Mouse (Mus musculus) spleen, adult 2 months (tissue): Measurements from ENCODE around the gene Syt10. TPM values are rescaled to one million over a fixed set of nuclear protein-coding genes. Genes with fewer than 3 reads are reported as not detected.
"Not testable (repeated sequence)": the region's sequence is repeated elsewhere in the genome, so short reads cannot be mapped to it uniquely, and the experiment has no call there.

Experiments used
- DNase-seq, 2 experiments: peaks; one replicate each; pipeline versions ENCODE4 v3.0.0 to v3.0.0-alpha.2; 2012 to 2021; ENCODE audit warnings: low spot score in 2 of 2, low read depth in 1 of 2
- H3K27ac ChIP-seq: fragments of 200-500 bp; 2 replicates; pipeline ENCODE4 v1.5.1; 2012; ENCODE audit warnings: low read length, inconsistent platforms; ENCODE audit not compliant: insufficient read depth
- H3K27me3 ChIP-seq: fragments of 200-500 bp; 2 replicates; pipeline ENCODE4 v1.6.1; 2012; ENCODE audit warnings: mild to moderate bottlenecking, moderate library complexity, low read length, inconsistent platforms; ENCODE audit not compliant: control insufficient read depth, insufficient read depth
- H3K36me3 ChIP-seq: fragments of 200-500 bp; 2 replicates; pipeline ENCODE4 v1.6.1; 2012; ENCODE audit warnings: mild to moderate bottlenecking, low read length, inconsistent platforms; ENCODE audit not compliant: control insufficient read depth, insufficient read depth
- H3K4me1 ChIP-seq: fragments of 200-500 bp; 2 replicates; pipeline ENCODE4 v1.6.1; 2011; ENCODE audit warnings: inconsistent platforms; ENCODE audit not compliant: control insufficient read depth, insufficient read depth, insufficient read length
- H3K4me3 ChIP-seq: fragments of 200-500 bp; 2 replicates; pipeline ENCODE4 v1.5.1; 2011; ENCODE audit warnings: mild to moderate bottlenecking, inconsistent platforms; ENCODE audit not compliant: insufficient read depth, insufficient read length; ENCODE audit errors: extremely low read depth
- CTCF ChIP-seq: fragments of 200-500 bp; IDR thresholded peaks from 2 replicates; pipeline ENCODE4 v1.5.1; 2011; ENCODE audit warnings: mild to moderate bottlenecking, inconsistent platforms; ENCODE audit not compliant: insufficient read depth, insufficient read length, insufficient replicate concordance; ENCODE audit errors: extremely low read depth
- POLR2A ChIP-seq: fragments of 200-500 bp; IDR thresholded peaks from 2 replicates; pipeline ENCODE4 v1.6.1; 2011; ENCODE audit warnings: low read depth, low read length, inconsistent platforms
- WGBS: fragments of 180-500 bp; shearing (Covaris S2); methylation state at CpG from one replicate; pipeline ENCODE4 v1.1.7; 2018; 5-methylcytosine and 5-hydroxymethylcytosine counted together
- polyA plus RNA-seq: library from polyadenylated mRNA; depleted of rRNA; stranded (reverse); fragments of >200 nt; gene quantifications from 2 replicates; pipeline ENCODE4 v1.2.3, GENCODE M21; 2012; rRNA removed

The Syt10 gene
- polyA plus RNA-seq = not detected in 2 replicates

DNA sequence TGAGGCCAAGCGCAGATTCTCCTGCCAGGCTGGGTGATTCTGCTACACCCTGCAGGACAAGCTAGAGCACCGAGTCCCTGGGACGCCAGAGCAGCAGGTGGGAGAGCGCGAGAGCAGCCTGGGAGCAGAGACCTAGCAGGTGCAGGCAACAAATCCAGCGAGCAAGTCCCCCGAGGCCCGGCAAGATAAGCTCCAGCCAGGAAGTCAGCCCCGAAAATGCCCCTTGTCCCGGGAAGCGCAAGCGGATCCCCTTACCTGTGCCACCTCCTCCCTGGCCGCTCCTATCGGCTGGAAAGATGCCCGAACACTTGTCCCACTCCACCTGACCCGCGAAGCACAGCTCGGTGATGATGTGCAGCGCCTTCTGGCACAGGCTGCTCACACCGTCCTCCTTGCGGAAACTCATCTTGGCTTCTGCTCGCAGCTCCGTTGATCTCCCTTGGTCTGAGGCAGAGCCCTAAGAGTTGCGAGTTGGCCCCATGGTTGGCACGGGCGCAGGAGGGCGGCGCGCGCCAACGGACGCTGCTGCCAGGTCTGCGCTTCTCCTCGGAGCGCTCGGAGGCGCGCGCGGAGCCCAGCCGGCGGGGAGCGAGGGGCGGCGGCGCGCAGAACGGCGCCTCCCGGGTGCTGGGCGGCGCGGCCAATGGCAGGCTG is at the start of gene Syt10:
TSS of gene Syt10 (minus strand) at position 497 of the 654 bp plus-strand sequence.
- no peak within 1 kb of the TSS for H3K4me3 ChIP-seq
- DNase-seq = no peak
- H3K27me3 ChIP-seq = no peaks in the 10 kb centered on the region
- H3K4me1 ChIP-seq = no peaks in the 10 kb centered on the region
- no peaks in the 10 kb centered on the region for H3K36me3 ChIP-seq
- no peak within 1 kb of the TSS for H3K27ac ChIP-seq
- no peak for TF ChIP-seq CTCF
- no peak for TF ChIP-seq POLR2A
- 3% methylated on average over 53 of the region's 53 CpGs for WGBS

DNA sequence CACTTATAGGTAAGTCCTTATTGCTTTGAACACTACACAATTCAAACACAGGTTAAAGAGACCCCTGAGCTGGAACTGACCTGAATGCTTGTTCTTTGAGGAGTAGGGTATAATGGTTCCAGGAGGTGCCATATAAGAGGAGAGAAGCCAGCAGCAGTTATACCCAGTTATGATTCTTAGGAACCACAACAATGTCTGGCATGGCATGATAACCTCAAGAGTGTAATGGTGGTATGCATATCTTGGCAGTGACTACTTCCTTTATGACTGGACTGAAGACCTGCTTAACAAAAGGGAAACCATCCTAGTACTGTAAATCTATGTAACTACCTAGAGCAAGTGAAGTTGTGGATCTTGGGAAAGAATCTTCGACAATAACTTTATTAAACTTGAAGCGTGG is 42.1 kb upstream of the Syt10 start:
- no peak for DNase-seq
- Histone ChIP-seq H3K36me3 (no peaks in the 10 kb centered on the region), H3K4me1 (no peaks in the 10 kb centered on the region), H3K4me3 (no peak overlapping the region), H3K27ac (no peak overlapping the region), H3K27me3 (no peaks in the 10 kb centered on the region)
- TF ChIP-seq POLR2A (no peak), CTCF (no peak)
- 89% methylated on average over 2 of the region's 2 CpGs for WGBS

DNA sequence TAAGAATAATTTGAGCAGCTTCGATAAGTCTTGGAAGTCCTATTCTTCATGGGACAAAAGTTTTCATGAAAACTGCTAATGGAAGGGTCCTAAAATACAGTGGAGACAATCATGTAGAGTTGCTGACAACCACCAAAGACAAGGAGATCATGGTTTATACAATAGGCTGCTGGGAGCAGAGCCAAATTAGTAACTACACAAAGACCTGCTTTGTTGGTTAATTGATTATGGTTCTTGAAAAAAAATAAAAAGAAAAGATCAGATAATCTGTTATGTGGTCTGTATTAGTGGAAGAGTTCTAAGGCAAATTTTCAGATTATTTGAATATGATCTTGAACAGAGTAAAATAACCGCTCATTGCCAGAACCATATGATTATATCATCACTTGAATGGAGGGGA is 37.3 kb upstream of the Syt10 start:
- no peak for TF ChIP-seq POLR2A
- no peak for TF ChIP-seq CTCF
- Histone ChIP-seq H3K4me3 (no peak overlapping the region), H3K4me1 (no peaks in the 10 kb centered on the region), H3K27ac (no peak overlapping the region), H3K36me3 (no peaks in the 10 kb centered on the region), H3K27me3 (no peaks in the 10 kb centered on the region)
- 93% methylated on average over 2 of the region's 2 CpGs for WGBS
- DNase-seq = no peak

DNA sequence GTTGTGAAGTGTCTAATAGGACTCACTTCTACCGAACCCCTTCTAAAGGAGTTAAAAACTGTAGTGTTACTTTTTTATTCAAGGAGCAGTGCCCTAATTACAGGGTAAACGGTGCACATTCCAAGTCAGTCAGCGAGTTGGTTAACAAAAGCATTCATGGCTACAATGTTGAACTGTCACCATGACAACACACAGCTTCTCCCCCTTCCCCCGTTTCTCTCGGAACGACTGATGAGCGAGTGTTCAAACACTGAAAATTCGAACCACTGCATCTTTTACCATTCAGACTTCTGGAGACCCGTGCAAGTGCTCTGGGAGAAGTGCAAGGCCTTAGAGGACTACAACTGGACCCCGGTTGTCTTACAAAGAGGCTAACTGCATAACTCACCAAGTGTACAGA is 25.6 kb downstream of the Syt10 start:
- DNase-seq = no peak
- TF ChIP-seq CTCF = no peak
- no peak for TF ChIP-seq POLR2A
- H3K4me3 ChIP-seq = no peak overlapping the region
- H3K27ac ChIP-seq = no peak overlapping the region
- no peaks in the 10 kb centered on the region for H3K4me1 ChIP-seq
- 81% methylated on average over 10 of the region's 10 CpGs for WGBS
- H3K27me3 ChIP-seq = no peaks in the 10 kb centered on the region
- H3K36me3 ChIP-seq = no peaks in the 10 kb centered on the region

DNA sequence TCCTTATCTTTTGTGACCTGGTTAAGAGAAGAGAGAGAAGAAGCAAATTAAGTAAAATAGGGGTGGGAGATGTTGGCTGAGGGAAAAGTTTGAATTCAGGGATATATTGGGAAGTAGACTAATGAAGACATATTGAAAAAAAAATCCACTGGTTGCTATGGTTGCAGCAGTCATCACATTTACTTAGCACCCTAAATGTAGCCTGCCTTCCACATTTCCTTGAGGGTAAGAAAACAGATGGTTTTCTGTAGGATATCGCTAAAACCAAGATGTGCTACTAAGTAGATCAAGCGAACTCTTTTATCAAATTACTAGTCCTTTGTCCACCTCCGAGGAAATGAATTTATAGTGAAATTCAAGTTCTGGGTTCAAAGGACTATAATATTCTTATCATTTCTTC is 37.2 kb downstream of the Syt10 start:
- no peaks in the 10 kb centered on the region for H3K36me3 ChIP-seq
- H3K4me3 ChIP-seq = no peak overlapping the region
- no peaks in the 10 kb centered on the region for H3K27me3 ChIP-seq
- 94% methylated on average over 3 of the region's 3 CpGs for WGBS
- no peaks in the 10 kb centered on the region for H3K4me1 ChIP-seq
- no peak for DNase-seq
- TF ChIP-seq CTCF (no peak), POLR2A (no peak)
- H3K27ac ChIP-seq = no peak overlapping the region

DNA sequence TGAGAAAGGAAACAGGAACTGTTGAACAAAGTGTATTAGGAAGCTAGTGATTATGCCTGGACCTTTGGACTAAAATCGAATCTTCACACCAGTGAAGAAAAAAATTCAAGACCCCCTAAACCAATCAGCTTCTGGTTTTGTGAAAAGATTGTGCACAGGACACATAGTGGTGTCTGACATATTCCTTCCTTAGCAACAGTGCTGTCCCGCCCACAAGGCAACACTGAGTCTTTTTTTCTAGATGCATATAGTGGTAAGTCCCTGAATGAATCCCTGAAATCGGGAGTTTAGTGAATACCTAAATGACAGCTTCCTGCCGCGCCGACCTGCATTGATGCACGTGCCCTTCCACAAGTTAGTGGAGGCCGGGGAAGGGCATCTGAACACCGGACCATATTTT is 61.7 kb downstream of the Syt10 start:
- WGBS = 64% methylated on average over 9 of the region's 9 CpGs
- H3K27ac ChIP-seq = no peak overlapping the region
- TF ChIP-seq POLR2A = no peak
- no peak for TF ChIP-seq CTCF
- no peaks in the 10 kb centered on the region for H3K4me1 ChIP-seq
- H3K4me3 ChIP-seq = no peak overlapping the region
- no peaks in the 10 kb centered on the region for H3K36me3 ChIP-seq
- no peak for DNase-seq
- no peaks in the 10 kb centered on the region for H3K27me3 ChIP-seq

DNA sequence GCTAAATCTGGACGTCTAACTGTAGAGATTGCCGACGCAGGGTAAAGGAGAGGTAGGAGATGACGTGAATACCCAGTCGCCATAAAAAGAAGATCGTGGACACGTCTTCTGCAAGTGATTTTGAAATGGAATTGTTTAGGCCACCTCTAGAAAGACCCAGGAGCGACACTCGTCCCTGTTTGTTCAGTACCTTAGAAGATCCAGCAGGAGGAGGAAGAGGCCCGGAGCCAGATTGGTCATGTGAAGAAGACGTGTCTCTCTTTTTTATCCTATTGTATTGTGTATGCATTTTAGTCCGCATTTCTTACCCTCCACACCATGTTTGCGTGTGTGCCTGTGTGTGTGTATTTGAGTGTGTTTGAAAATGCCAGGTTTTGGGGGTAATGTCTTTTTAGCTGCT is 75.6 kb downstream of the Syt10 start:
- 89% methylated on average over 13 of the region's 13 CpGs for WGBS
- not testable (repeated sequence) for DNase-seq, H3K36me3 ChIP-seq, H3K4me1 ChIP-seq, H3K27ac ChIP-seq, H3K4me3 ChIP-seq, H3K27me3 ChIP-seq

DNA sequence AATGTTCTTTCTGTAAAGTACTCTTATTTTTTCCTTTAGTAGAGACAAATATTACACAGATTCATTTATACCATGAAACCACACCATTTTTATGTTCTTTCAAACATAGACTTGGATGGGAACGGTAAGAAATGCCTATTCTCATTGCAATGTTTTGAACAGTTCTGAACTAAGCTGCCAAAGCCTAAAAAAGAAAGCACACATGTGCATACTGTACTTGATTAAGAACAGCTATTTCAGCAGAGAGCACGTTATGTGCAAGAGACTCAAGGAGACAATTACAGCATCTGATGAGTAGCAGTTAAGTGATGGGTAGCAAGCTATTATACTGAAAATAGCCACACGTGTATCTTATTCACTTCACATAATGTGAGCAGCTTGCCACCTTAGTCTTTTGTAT is 108.0 kb downstream of the Syt10 start:
- Histone ChIP-seq H3K27ac (no peak overlapping the region), H3K4me1 (no peaks in the 10 kb centered on the region), H3K4me3 (no peak overlapping the region), H3K36me3 (no peaks in the 10 kb centered on the region), H3K27me3 (no peaks in the 10 kb centered on the region)
- TF ChIP-seq POLR2A = no peak
- no peak for TF ChIP-seq CTCF
- DNase-seq = no peak
- 76% methylated on average over 3 of the region's 3 CpGs for whole genome bisulfite sequencing

Other genes with a start within 250 kb of the Syt10 start
- gene Rabl2, start 249.9 kb downstream of the Syt10 start, polyA plus RNA-seq = 2.9 and 3.1 TPM in 2 replicates